Mouse (Mus musculus): ENCODE measurements at regions not wholly inside any gene's neighbourhood (a gene's known extent, or its start where the extent isn't known, plus 50 kb on each side); places are given as distances from the start of the nearest gene placed in this dataset.

DNA sequence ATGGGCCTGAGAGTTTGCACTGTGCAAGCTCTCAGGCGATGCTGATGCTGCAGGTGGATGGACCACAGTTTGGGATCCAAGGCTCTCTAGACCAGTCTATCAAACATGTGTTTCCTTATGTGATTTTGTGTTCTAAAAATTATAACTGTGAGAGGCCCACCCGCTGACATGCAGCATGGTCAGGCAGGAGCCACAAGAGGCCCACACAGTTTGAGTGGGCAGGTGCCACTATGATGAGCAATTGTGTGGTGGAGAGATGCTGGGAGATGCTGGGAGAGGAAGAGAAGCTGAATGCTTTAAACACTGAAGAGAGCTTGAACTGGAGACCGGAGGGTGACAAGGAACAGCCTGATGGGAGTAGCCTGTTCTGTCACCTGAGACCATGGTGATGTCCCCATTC, 287.3 kb downstream of the Fam84b start:
- DNase-seq = no peak
- Histone ChIP-seq H3K27ac (ENCODE audit: insufficient read depth, low read depth, low read length) (no peak overlapping the region), H3K4me3 (ENCODE audit: insufficient read depth, low read depth, low read length) (no peak overlapping the region), H3K36me3 (ENCODE audit: control insufficient read depth, insufficient read depth, low read length) (no peaks in the 10 kb centered on the region), H3K4me1 (ENCODE audit: control insufficient read depth, insufficient read depth, low read length) (no peaks in the 10 kb centered on the region), H3K27me3 (replicated peaks; ENCODE audit: control insufficient read depth, insufficient read depth, low read length) (no peaks in the 10 kb centered on the region)
- WGBS = 89% methylated on average over 3 of the region's 3 CpGs
- TF ChIP-seq POLR2A (IDR thresholded peaks at IDR 0.05; ENCODE audit: low read depth, low read length) = no peak
- TF ChIP-seq CTCF (conservative IDR thresholded peaks at IDR 0.05; ENCODE audit: insufficient read depth, insufficient read length, low read depth, low read length) = no peak

- Histone ChIP-seq H3K27me3 (replicated peaks; ENCODE audit: control insufficient read depth, insufficient read depth, low read length) (no peaks in the 10 kb centered on the region), H3K27ac (ENCODE audit: insufficient read depth, low read depth, low read length) (no peak overlapping the region), H3K4me3 (ENCODE audit: insufficient read depth, low read depth, low read length) (no peak overlapping the region), H3K4me1 (ENCODE audit: control insufficient read depth, insufficient read depth, low read length) (peaks cover 7% of the 10 kb centered on the region; the same call in 1 of the 2 replicates), H3K36me3 (ENCODE audit: control insufficient read depth, insufficient read depth, low read length) (no peaks in the 10 kb centered on the region)
- WGBS = 53% methylated on average over 2 of the region's 2 CpGs
- DNase-seq = no peak
- no peak for TF ChIP-seq POLR2A (IDR thresholded peaks at IDR 0.05; ENCODE audit: low read depth, low read length)
- TF ChIP-seq CTCF (conservative IDR thresholded peaks at IDR 0.05; ENCODE audit: insufficient read depth, insufficient read length, low read depth, low read length) = no peak
These were observed 288.6 kb downstream of the Fam84b start for GRCm38 (mm10) chr15:60565017-60565416.

DNA sequence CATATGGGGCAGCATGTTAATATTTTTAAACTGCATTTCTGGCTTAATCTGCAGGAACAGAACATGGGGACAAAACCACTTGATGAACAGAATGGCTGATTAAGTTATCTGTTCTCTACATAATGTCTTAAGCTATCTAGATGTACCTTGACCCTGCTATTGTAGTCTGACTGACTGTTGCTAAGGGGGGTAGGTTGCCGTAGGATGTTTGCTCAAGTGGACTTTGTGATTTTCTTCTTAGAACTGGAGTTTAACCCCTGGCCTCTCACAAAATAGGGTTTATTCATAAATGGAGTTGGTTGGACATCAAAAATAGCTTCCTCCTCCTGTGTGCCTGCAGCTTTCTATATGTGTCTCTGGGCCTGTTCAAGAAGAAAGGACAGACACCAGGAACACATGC, 292.9 kb downstream of the Fam84b start:
- no peaks in the 10 kb centered on the region for H3K27me3 ChIP-seq (replicated peaks; ENCODE audit: control insufficient read depth, insufficient read depth, low read length)
- no peak for TF ChIP-seq CTCF (conservative IDR thresholded peaks at IDR 0.05; ENCODE audit: insufficient read depth, insufficient read length, low read depth, low read length)
- TF ChIP-seq POLR2A (IDR thresholded peaks at IDR 0.05; ENCODE audit: low read depth, low read length) = no peak
- DNase-seq = peak; percentile 81
- peaks cover 8% of the 10 kb centered on the region; the same call in 1 of the 2 replicates for H3K4me1 ChIP-seq (ENCODE audit: control insufficient read depth, insufficient read depth, low read length)
- H3K27ac ChIP-seq (ENCODE audit: insufficient read depth, low read depth, low read length) = peak overlapping the region; percentile 64
- no peak overlapping the region for H3K4me3 ChIP-seq (ENCODE audit: insufficient read depth, low read depth, low read length)
- no peaks in the 10 kb centered on the region for H3K36me3 ChIP-seq (ENCODE audit: control insufficient read depth, insufficient read depth, low read length)
- 57% methylated on average over 1 of the region's 1 CpGs for WGBS

- DNase-seq = no peak
- H3K27me3 ChIP-seq (replicated peaks; ENCODE audit: control insufficient read depth, insufficient read depth, low read length) = no peaks in the 10 kb centered on the region
- WGBS = 89% methylated on average over 2 of the region's 2 CpGs
- no peak overlapping the region for H3K4me3 ChIP-seq (ENCODE audit: insufficient read depth, low read depth, low read length)
- TF ChIP-seq POLR2A (IDR thresholded peaks at IDR 0.05; ENCODE audit: low read depth, low read length) = no peak
- H3K27ac ChIP-seq (ENCODE audit: insufficient read depth, low read depth, low read length) = no peak overlapping the region
- H3K4me1 ChIP-seq (ENCODE audit: control insufficient read depth, insufficient read depth, low read length) = peaks cover 5% of the 10 kb centered on the region; the same call in 1 of the 2 replicates
- H3K36me3 ChIP-seq (ENCODE audit: control insufficient read depth, insufficient read depth, low read length) = no peaks in the 10 kb centered on the region
These were observed 297.9 kb downstream of the Fam84b start for GRCm38 (mm10) chr15:60555691-60556090.

DNA sequence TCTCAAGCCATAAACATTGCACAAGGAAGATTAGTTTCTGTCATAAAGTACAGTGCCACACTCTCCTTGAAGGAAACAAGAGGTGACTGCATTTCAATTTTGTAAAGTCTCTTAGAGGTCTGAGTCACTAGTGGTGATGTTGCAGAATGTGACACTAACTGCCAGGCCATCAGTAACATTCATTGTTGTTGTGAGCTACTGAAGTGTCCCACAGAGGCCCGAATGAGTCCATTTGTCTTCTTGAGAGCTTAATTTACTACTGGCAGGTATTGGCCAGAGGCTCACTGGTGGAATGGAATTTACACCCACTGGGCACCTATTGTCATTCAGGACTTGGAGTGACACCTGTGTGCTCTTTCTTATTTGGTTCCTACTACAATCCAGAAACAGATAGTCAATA, 299.0 kb downstream of the Fam84b start:
- H3K4me3 ChIP-seq (ENCODE audit: insufficient read depth, low read depth, low read length) = no peak overlapping the region
- 28% methylated on average over 1 of the region's 1 CpGs for WGBS
- H3K27ac ChIP-seq (ENCODE audit: insufficient read depth, low read depth, low read length) = no peak overlapping the region
- DNase-seq = no peak
- no peaks in the 10 kb centered on the region for H3K4me1 ChIP-seq (ENCODE audit: control insufficient read depth, insufficient read depth, low read length)
- H3K36me3 ChIP-seq (ENCODE audit: control insufficient read depth, insufficient read depth, low read length) = no peaks in the 10 kb centered on the region
- TF ChIP-seq POLR2A (IDR thresholded peaks at IDR 0.05; ENCODE audit: low read depth, low read length) (no peak), CTCF (conservative IDR thresholded peaks at IDR 0.05; ENCODE audit: insufficient read depth, insufficient read length, low read depth, low read length) (no peak)
- H3K27me3 ChIP-seq (replicated peaks; ENCODE audit: control insufficient read depth, insufficient read depth, low read length) = no peaks in the 10 kb centered on the region

GRCm38 (mm10) chr15:60548045-60548444, 305.5 kb downstream of the Fam84b start:
- Histone ChIP-seq H3K27me3 (replicated peaks; ENCODE audit: control insufficient read depth, insufficient read depth, low read length) (no peaks in the 10 kb centered on the region), H3K27ac (ENCODE audit: insufficient read depth, low read depth, low read length) (no peak overlapping the region), H3K4me3 (ENCODE audit: insufficient read depth, low read depth, low read length) (no peak overlapping the region), H3K4me1 (ENCODE audit: control insufficient read depth, insufficient read depth, low read length) (no peaks in the 10 kb centered on the region), H3K36me3 (ENCODE audit: control insufficient read depth, insufficient read depth, low read length) (no peaks in the 10 kb centered on the region)
- no peak for TF ChIP-seq POLR2A (IDR thresholded peaks at IDR 0.05; ENCODE audit: low read depth, low read length)
- no peak for TF ChIP-seq CTCF (conservative IDR thresholded peaks at IDR 0.05; ENCODE audit: insufficient read depth, insufficient read length, low read depth, low read length)
- DNase-seq = no peak
- WGBS = 88% methylated on average over 7 of the region's 7 CpGs

DNA sequence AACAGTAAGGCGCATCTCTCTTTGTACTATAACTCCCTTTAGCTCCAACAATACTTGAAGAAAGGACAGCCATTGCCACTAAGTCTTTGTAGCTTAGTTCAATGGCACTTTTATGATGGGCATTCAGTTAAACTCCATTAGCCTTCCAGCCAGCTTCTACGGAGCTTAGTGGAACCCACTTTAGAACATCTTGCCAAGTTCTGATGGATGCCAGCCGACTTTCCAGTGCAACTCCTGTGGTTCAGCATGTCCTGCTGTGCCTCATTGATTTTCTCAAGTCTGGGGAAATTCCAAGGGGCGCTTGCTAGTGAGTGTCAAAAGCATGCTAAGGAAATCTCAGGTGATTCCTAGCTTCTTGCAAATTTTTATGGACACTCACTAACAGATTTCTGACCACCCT, 316.4 kb downstream of the Fam84b start:
- 72% methylated on average over 4 of the region's 4 CpGs for whole genome bisulfite sequencing
- H3K27ac ChIP-seq (ENCODE audit: insufficient read depth, low read depth, low read length) = no peak overlapping the region

DNA sequence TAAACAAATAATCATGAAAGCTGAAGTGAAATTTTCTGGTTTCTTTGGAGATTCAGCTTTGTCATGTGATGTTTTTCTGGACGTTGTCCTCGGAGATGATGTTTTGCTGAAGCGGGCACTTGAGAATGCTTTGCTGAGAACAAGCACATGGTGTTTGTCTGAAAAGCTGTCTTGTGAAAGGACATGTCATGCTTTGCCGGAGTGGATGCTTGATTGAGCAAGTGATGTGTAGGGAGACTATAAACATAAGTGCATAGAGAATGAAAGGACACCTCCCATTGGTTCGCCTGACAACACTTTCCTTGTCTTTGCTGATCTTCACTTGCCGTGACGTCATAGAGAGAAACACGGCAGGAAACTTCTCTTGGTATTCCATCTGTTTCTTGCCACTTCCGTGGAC, 318.9 kb downstream of the Fam84b start:
- DNase-seq = peak; percentile 17
- no peak for TF ChIP-seq CTCF (conservative IDR thresholded peaks at IDR 0.05; ENCODE audit: insufficient read depth, insufficient read length, low read depth, low read length)
- no peak for TF ChIP-seq POLR2A (IDR thresholded peaks at IDR 0.05; ENCODE audit: low read depth, low read length)
- WGBS = 61% methylated on average over 9 of the region's 9 CpGs

More for the DNA sequence above, 316.4 kb downstream of the Fam84b start:
- Histone ChIP-seq H3K27me3 (replicated peaks; ENCODE audit: control insufficient read depth, insufficient read depth, low read length) (no peaks in the 10 kb centered on the region), H3K4me3 (ENCODE audit: insufficient read depth, low read depth, low read length) (no peak overlapping the region), H3K36me3 (ENCODE audit: control insufficient read depth, insufficient read depth, low read length) (no peaks in the 10 kb centered on the region), H3K4me1 (ENCODE audit: control insufficient read depth, insufficient read depth, low read length) (no peaks in the 10 kb centered on the region; the same call in 1 of the 2 replicates)
- peak; percentile 32 for DNase-seq
- TF ChIP-seq CTCF (conservative IDR thresholded peaks at IDR 0.05; ENCODE audit: insufficient read depth, insufficient read length, low read depth, low read length) = no peak
- no peak for TF ChIP-seq POLR2A (IDR thresholded peaks at IDR 0.05; ENCODE audit: low read depth, low read length)

More for the DNA sequence above, 318.9 kb downstream of the Fam84b start:
- Histone ChIP-seq H3K4me1 (ENCODE audit: control insufficient read depth, insufficient read depth, low read length) (no peaks in the 10 kb centered on the region; the same call in 1 of the 2 replicates), H3K36me3 (ENCODE audit: control insufficient read depth, insufficient read depth, low read length) (no peaks in the 10 kb centered on the region), H3K27me3 (replicated peaks; ENCODE audit: control insufficient read depth, insufficient read depth, low read length) (no peaks in the 10 kb centered on the region), H3K4me3 (ENCODE audit: insufficient read depth, low read depth, low read length) (no peak overlapping the region), H3K27ac (ENCODE audit: insufficient read depth, low read depth, low read length) (no peak overlapping the region)
